Mouse (Mus musculus) stomach, embryonic 14.5 days (tissue): ENCODE data around the gene Dock6. TPM values are rescaled to one million over a fixed set of nuclear protein-coding genes. Genes with fewer than 3 reads are reported as not detected.

Source experiments
- ATAC-seq: fragments of 200-750 bp; cut with Nextera tagmentation; 2 replicates; pipeline ENCODE4 v1.8.0; 2017; ENCODE audit warnings: low read depth, moderate TSS enrichment; ENCODE audit not compliant: insufficient number of reproducible peaks, insufficient read depth, low FRiP score
- H3K27ac ChIP-seq: fragments of 300-500 bp; sonication (generic); 2 replicates; pipeline ENCODE4 v1.5.1; 2014; ENCODE audit warnings: mild to moderate bottlenecking, low read length, moderate library complexity, mixed read lengths
- H3K27me3 ChIP-seq: fragments of 300-500 bp; sonication (generic); 2 replicates; pipeline ENCODE4 v1.6.1; 2014; ENCODE audit warnings: low read length, control low read depth, mixed read lengths; ENCODE audit not compliant: control insufficient read depth, insufficient read depth
- H3K36me3 ChIP-seq: fragments of 300-500 bp; sonication (generic); 2 replicates; pipeline ENCODE4 v1.6.1; 2014; ENCODE audit warnings: mild to moderate bottlenecking, control low read depth, low read length, moderate library complexity, mixed read lengths; ENCODE audit not compliant: control insufficient read depth, insufficient read depth
- H3K4me1 ChIP-seq: fragments of 300-500 bp; sonication (generic); 2 replicates; pipeline ENCODE4 v1.6.1; 2014; ENCODE audit warnings: low read length, control low read depth, mixed read lengths; ENCODE audit not compliant: control insufficient read depth, insufficient read depth
- H3K4me2 ChIP-seq: fragments of 300-500 bp; sonication (generic); replicated peaks from 2 replicates; pipeline ENCODE4 v1.6.1; 2014; ENCODE audit warnings: low read depth, low read length, control low read depth
- H3K4me3 ChIP-seq: fragments of 300-500 bp; sonication (generic); 2 replicates; pipeline ENCODE4 v1.5.1; 2014; ENCODE audit warnings: low read depth, low read length, control low read depth
- H3K9ac ChIP-seq: fragments of 300-500 bp; sonication (generic); replicated peaks from 2 replicates; pipeline ENCODE4 v1.6.1; 2014; ENCODE audit warnings: low read depth, mild to moderate bottlenecking, control low read depth, low read length, moderate library complexity, mixed read lengths
- H3K9me3 ChIP-seq: fragments of 300-500 bp; sonication (generic); 2 replicates; pipeline ENCODE4 v1.6.1; 2016; ENCODE audit warnings: low read depth, low read length, control low read depth; ENCODE audit not compliant: control insufficient read depth
- WGBS: fragments of 180-500 bp; shearing (Covaris S2); extraction: QIAGEN DNeasy Blood & Tissue Kit; methylation state at CpG from one replicate; pipeline ENCODE4 v1.1.7; 2014; 5-methylcytosine and 5-hydroxymethylcytosine counted together
- polyA plus RNA-seq: library from polyadenylated mRNA; unstranded; fragments of >200 nt; fragmentation: Nextera tagmentation; extraction: Ambion mirVana; gene quantifications from 2 replicates; pipeline ENCODE4 v1.2.1, GENCODE M21; 2014

Dock6 gene
- polyA plus RNA-seq, 1 experiment from 2014 or later, result 45.1 TPM

GRCm38 (mm10) chr9:21842391-21842790 lies 10.0 kb downstream of the Dock6 start:
- Histone ChIP-seq H3K27ac (peak overlapping the region; percentile 58; the same call in 1 of the 2 replicates), H3K4me2 (no peak overlapping the region), H3K4me1 (peaks cover 22% of the 10 kb centered on the region; the same call in 1 of the 2 replicates), H3K9ac (no peak overlapping the region), H3K36me3 (peaks cover 40% of the 10 kb centered on the region), H3K9me3 (no peaks in the 10 kb centered on the region), H3K27me3 (no peaks in the 10 kb centered on the region), H3K4me3 (no peak overlapping the region)
- WGBS, result 45% methylated on average over 5 of the region's 5 CpGs
- ATAC-seq, result no peak

DNA sequence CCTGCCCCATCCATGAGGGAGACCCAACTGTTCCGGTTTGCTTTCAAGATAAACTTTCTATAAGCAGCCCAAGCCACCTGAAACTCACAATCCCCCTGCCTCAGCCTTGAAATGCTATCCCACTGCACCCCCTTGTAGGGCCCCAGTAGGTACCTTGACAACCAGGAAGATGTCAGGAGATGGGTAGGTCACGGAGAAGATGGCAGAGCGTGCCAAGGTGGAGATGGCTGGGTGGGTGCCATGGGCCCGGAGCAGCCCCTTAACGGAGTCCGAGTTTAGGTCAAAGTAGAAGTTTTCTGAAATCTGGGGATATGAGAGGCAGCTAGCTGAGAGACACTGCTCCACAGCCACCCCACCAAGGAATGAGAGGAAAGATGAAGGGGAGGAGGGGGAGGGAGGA lies 11.1 kb downstream of the Dock6 start:
- H3K36me3 ChIP-seq, result peaks cover 49% of the 10 kb centered on the region
- no peaks in the 10 kb centered on the region for H3K27me3 ChIP-seq
- H3K9ac ChIP-seq, result no peak overlapping the region
- WGBS, result 95% methylated on average over 6 of the region's 6 CpGs
- no peaks in the 10 kb centered on the region for H3K9me3 ChIP-seq
- no peak overlapping the region for H3K27ac ChIP-seq
- ATAC-seq, result no peak
- peaks cover 12% of the 10 kb centered on the region; the same call in 1 of the 2 replicates for H3K4me1 ChIP-seq
- no peak overlapping the region for H3K4me2 ChIP-seq
- H3K4me3 ChIP-seq, result no peak overlapping the region

DNA sequence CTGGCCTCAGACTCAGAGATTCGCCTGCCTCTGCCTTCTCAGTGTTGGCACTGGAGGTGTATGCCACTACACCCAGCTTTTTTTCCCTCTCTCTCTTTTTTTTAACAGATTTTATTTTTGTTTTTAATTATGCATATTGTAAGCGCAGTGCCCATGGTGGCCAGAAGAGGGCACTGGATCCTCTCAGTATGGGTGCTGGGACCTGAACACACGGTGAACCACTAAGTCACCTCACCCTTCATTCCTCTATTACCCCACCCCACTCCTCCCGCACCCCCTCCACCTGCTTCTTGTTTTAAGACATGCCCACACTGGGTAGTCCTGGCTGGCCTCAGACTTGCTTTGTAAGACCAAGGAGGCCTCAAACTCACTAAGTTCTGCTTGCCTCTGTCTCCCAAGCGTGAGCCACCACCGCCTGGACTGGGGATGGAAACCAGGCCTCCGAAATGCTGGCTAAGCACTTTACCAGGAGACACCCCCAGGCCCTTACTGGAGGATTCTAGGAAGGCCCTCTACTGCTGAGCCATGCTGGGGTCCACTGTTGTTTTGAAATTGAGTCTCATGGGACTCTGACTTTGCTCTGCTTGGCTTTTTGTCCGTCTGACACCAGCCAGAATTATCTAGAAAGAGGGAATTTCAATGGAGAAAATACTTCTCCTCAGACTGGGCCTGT lies 12.2 kb downstream of the Dock6 start:
- H3K4me3 ChIP-seq, result no peak overlapping the region
- H3K4me2 ChIP-seq, result no peak overlapping the region
- no peaks in the 10 kb centered on the region for H3K27me3 ChIP-seq
- H3K9ac ChIP-seq, result no peak overlapping the region
- peaks cover 43% of the 10 kb centered on the region for H3K36me3 ChIP-seq
- H3K27ac ChIP-seq, result no peak overlapping the region
- 58% methylated on average over 8 of the region's 8 CpGs for WGBS
- no peak for ATAC-seq
- no peaks in the 10 kb centered on the region for H3K9me3 ChIP-seq
- H3K4me1 ChIP-seq, result peaks cover 4% of the 10 kb centered on the region; the same call in 1 of the 2 replicates

DNA sequence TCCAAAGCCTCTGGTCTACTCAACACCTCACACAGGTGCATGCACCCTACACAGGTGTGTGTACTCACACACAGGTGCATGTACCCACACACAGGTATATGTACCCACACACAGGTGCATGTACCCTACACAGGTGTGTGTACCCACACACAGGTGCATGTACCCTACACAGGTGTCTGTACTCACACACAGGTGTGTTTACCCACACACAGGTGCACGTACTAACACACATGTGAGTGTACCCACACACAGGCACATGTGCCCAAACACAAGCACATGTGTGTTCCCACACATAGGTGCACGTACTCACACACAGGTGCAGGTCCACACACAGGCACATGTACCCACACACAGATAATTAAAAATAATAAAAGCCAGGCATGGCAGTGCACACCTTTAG lies 14.7 kb downstream of the Dock6 start:
- H3K27ac ChIP-seq, result no peak overlapping the region
- H3K9me3 ChIP-seq, result no peaks in the 10 kb centered on the region
- no peak overlapping the region for H3K4me2 ChIP-seq
- ATAC-seq, result no peak
- peaks cover 38% of the 10 kb centered on the region for H3K36me3 ChIP-seq
- H3K9ac ChIP-seq, result no peak overlapping the region
- peaks cover 4% of the 10 kb centered on the region; the same call in 1 of the 2 replicates for H3K4me1 ChIP-seq
- WGBS, result 90% methylated on average over 2 of the region's 2 CpGs
- no peak overlapping the region for H3K4me3 ChIP-seq
- no peaks in the 10 kb centered on the region for H3K27me3 ChIP-seq

DNA sequence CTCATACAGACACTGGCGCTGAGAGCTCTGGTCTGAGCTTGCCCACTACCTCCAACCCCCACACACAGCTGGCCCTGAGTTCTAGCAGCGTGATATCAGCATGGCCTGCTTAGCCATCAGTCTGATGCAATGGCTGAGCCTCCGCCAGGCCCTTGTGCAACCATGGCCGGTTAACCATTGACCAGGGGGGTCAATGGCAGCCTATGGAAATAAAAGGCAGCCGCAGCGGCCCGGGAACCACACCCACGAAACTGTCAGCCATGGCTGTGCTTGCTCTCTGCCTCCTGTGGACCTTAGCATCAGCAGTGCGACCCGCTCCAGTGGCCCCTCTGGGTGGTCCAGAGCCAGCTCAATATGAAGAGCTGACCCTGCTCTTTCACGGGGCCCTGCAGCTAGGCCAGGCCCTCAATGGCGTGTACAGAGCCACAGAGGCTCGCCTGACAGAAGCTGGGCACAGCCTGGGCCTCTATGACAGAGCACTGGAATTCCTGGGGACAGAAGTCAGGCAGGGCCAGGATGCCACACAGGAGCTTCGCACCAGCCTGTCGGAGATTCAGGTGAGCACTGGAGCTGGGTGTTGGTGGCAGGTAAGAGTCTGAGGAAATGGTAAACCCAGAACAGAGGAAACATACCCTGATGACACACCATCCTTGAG lies 17.1 kb downstream of the Dock6 start, which contains the start of gene Angptl8:
Gene Angptl8, plus strand, starts transcription at position 253 of the 655 bp plus-strand sequence.
- WGBS, result 68% methylated on average over 15 of the region's 15 CpGs
- ATAC-seq, result peak; percentile 54
- H3K9ac ChIP-seq, result no peak within 1 kb of the TSS
- no peaks in the 10 kb centered on the region for H3K4me1 ChIP-seq
- H3K4me2 ChIP-seq, result no peak within 1 kb of the TSS
- H3K4me3 ChIP-seq, result no peak within 1 kb of the TSS
- H3K27me3 ChIP-seq, result no peaks in the 10 kb centered on the region
- no peaks in the 10 kb centered on the region for H3K9me3 ChIP-seq
- H3K27ac ChIP-seq, result no peak within 1 kb of the TSS
- peaks cover 41% of the 10 kb centered on the region for H3K36me3 ChIP-seq

DNA sequence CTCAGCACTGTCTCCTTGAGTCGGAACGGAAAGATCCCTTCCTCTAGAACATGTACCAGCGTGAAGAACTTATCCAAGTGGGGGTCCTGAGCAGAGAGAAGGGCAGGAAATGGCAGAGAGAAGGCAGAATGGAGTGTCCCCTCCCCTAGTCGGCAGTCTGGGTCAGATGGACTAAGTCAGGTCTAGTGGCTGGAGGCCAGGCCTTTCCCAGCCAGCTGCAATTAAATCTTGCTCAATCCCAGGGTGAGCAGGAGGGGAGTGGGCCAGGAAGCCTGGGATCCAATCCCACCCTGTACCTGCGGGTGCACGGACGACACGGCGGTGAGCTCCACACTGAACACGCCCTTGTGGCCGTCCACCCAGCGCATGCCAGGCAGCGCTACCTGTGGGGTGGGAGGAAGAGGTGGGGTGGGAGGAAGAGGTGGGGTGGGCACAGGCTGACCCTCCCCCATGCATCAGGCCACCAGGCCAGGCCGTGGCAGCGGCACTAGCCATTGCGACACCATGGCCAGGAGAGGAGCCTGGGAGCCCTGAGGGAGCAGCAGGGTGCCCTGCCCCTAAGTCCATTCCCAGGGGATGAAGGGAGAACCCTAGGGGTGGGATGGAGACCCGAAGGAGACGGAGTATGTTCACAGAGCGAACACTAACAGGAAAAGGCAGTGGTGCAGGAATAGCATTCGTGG lies 20.7 kb downstream of the Dock6 start:
- WGBS, result 90% methylated on average over 20 of the region's 20 CpGs
- no peak overlapping the region for H3K4me3 ChIP-seq
- no peak overlapping the region for H3K9ac ChIP-seq
- no peak overlapping the region for H3K4me2 ChIP-seq
- H3K4me1 ChIP-seq, result no peaks in the 10 kb centered on the region
- no peak for ATAC-seq
- no peaks in the 10 kb centered on the region for H3K9me3 ChIP-seq
- no peak overlapping the region for H3K27ac ChIP-seq
- H3K27me3 ChIP-seq, result no peaks in the 10 kb centered on the region
- peaks cover 26% of the 10 kb centered on the region for H3K36me3 ChIP-seq

GRCm38 (mm10) chr9:21830936-21831335 lies 21.5 kb downstream of the Dock6 start:
- no peaks in the 10 kb centered on the region for H3K4me1 ChIP-seq
- H3K9me3 ChIP-seq, result no peaks in the 10 kb centered on the region
- no peaks in the 10 kb centered on the region for H3K27me3 ChIP-seq
- H3K36me3 ChIP-seq, result peaks cover 24% of the 10 kb centered on the region
- no peak overlapping the region for H3K4me2 ChIP-seq
- H3K4me3 ChIP-seq, result no peak overlapping the region
- ATAC-seq, result no peak
- no peak overlapping the region for H3K27ac ChIP-seq
- 86% methylated on average over 11 of the region's 11 CpGs for WGBS
- no peak overlapping the region for H3K9ac ChIP-seq

GRCm38 (mm10) chr9:21830461-21830850 lies 22.0 kb downstream of the Dock6 start:
- Histone ChIP-seq H3K36me3 (peaks cover 24% of the 10 kb centered on the region), H3K9ac (no peak overlapping the region), H3K27ac (no peak overlapping the region), H3K4me1 (no peaks in the 10 kb centered on the region), H3K27me3 (no peaks in the 10 kb centered on the region), H3K4me2 (no peak overlapping the region), H3K4me3 (no peak overlapping the region), H3K9me3 (no peaks in the 10 kb centered on the region)
- ATAC-seq, result no peak
- WGBS, result 94% methylated on average over 5 of the region's 5 CpGs
